Mouse (Mus musculus) ES-Bruce4 (cell line): ENCODE measurements around the gene Ralgps1.

ENCODE experiments used
- CTCF ChIP-seq: IDR thresholded peaks from one replicate; pipeline ENCODE4 v1.8.1; 2011; ENCODE audit warnings: low read depth, low read length
- EP300 ChIP-seq: IDR thresholded peaks from 2 replicates; pipeline ENCODE4 v1.6.1; 2011; ENCODE audit warnings: low read depth, low read length; ENCODE audit not compliant: insufficient read depth
- POLR2A ChIP-seq: IDR thresholded peaks from one replicate; pipeline ENCODE4 v1.8.1; 2011; ENCODE audit warnings: low read length; ENCODE audit not compliant: insufficient read depth

GRCm38 (mm10) chr2:33298928-33299327, 72.4 kb downstream of the Ralgps1 start:
- TF ChIP-seq POLR2A (no peak), EP300 (no peak), CTCF (no peak)
